Mouse (Mus musculus): ENCODE results near the gene Atp2a2.

- TF ChIP-seq FLI1 (IDR thresholded peaks at IDR 0.05; ENCODE audit: low read length) (no peak), GATA1 (IDR thresholded peaks at IDR 0.05; ENCODE audit: borderline replicate concordance, low read length) (no peak)
Measured at GRCm38 (mm10) chr5:122455584-122455983, 46.4 kb downstream of the Atp2a2 start.

All from megakaryocyte, embryonic 14.5 days (primary cell).